12 mouse cellular contexts compared by ENCODE assay signal in the genomic region with DNA sequence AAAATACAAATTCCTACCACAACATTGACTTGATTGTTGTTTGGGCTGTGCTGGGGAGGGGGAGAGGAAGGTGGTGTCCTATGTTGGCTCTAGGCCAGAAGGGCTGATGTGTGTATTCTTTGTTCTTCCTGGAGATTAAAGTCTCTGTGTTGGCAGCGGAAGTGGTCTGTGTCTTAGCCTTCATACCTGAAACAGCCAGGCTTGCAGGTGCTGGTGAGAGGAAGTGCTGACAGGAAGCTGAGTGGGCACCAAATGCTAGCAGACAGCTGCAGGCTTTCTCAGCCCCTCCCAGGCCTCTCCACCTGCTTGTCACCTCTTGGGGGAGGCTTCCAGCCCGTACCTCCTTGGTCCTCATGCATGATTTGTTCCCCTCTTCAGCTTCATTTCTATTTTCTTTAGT. TPM values are rescaled to one million over a fixed set of nuclear protein-coding genes. Genes with fewer than 3 reads are reported as not detected.
DNase-seq lines count a peak whose midpoint lies in the region; ATAC-seq and TF ChIP-seq lines count a peak whose summit lies in the region.
"Had no signal": no experiment of that assay in that cellular context is flagged by ENCODE, and none has a peak within 500 bp of the region (broad histone marks: within the 10 kb centered on the region; RNA-seq: fewer than 3 reads in every experiment).

No protein-coding gene starts in this region.

- TF ChIP-seq CTCF in hindbrain, postnatal 0 days (IDR thresholded peaks at IDR 0.05; ENCODE audit: low read depth) = no peak

- 55% methylated on average over 2 of the region's 2 CpGs for WGBS in kidney, embryonic 14.5 days
- 72% methylated on average over 2 of the region's 2 CpGs for WGBS in hindbrain, postnatal 0 days

- no peak overlapping the region for H3K4me2 ChIP-seq in kidney, embryonic 14.5 days (replicated peaks; ENCODE audit: low read depth, low read length)
- no peak overlapping the region for H3K4me2 ChIP-seq in hindbrain, postnatal 0 days (ENCODE audit: low read depth, low read length)
- H3K4me2 ChIP-seq: hindbrain, embryonic 15.5 days; limb, embryonic 12.5 days; stomach, embryonic 15.5 days had no signal

- no peaks in the 10 kb centered on the region for H3K27me3 ChIP-seq in kidney, embryonic 14.5 days (ENCODE audit: control insufficient read depth, insufficient read depth, low read length)
- H3K27me3 ChIP-seq in splenic B cell, adult 2 months (ENCODE audit: control insufficient read depth, insufficient read depth, low read length, poor library complexity, severe bottlenecking) = no peaks in the 10 kb centered on the region
- H3K27me3 ChIP-seq in hindbrain, postnatal 0 days (ENCODE audit: insufficient read depth, low read length) = no peaks in the 10 kb centered on the region
- H3K27me3 ChIP-seq: hindbrain, embryonic 15.5 days; limb, embryonic 12.5 days; stomach, embryonic 15.5 days had no signal

- no peaks in the 10 kb centered on the region for H3K4me1 ChIP-seq in kidney, embryonic 14.5 days (ENCODE audit: control insufficient read depth, insufficient read depth, low read length)
- no peaks in the 10 kb centered on the region for H3K4me1 ChIP-seq in hindbrain, postnatal 0 days (ENCODE audit: insufficient read depth, low read length)
- H3K4me1 ChIP-seq: hindbrain, embryonic 15.5 days; limb, embryonic 12.5 days had no signal

- peak; percentile 44 for DNase-seq in kidney, adult 9 months
- DNase-seq in CD8-positive naive resting alpha-beta T cell, adult 2 months (ENCODE audit: low read depth in 2 of 2, low spot score in 2 of 2) = peak; percentile 84
- DNase-seq in lung, postnatal 36 days = peak; percentile 66
- peak; percentile 84 for DNase-seq in splenic B cell, adult 2 months (ENCODE audit: low read depth, low spot score)
- no peak for DNase-seq in ovary, adult 18-20 months (ENCODE audit: low spot score)
- no peak for DNase-seq in hindbrain, postnatal 0 days (ENCODE audit: low spot score)

- no peak overlapping the region for H3K4me3 ChIP-seq in kidney, embryonic 14.5 days (ENCODE audit: low read length)
- no peak overlapping the region for H3K4me3 ChIP-seq in hindbrain, postnatal 0 days (ENCODE audit: low read length)
- H3K4me3 ChIP-seq: hindbrain, embryonic 15.5 days; limb, embryonic 12.5 days; stomach, embryonic 15.5 days had no signal

- H3K9me3 ChIP-seq in kidney, embryonic 14.5 days (ENCODE audit: control insufficient read depth, low read length) = no peaks in the 10 kb centered on the region
- no peaks in the 10 kb centered on the region for H3K9me3 ChIP-seq in hindbrain, postnatal 0 days (ENCODE audit: low read length)
- H3K9me3 ChIP-seq: hindbrain, embryonic 15.5 days; limb, embryonic 12.5 days; stomach, embryonic 15.5 days had no signal

- H3K36me3 ChIP-seq in kidney, embryonic 14.5 days (ENCODE audit: control insufficient read depth, insufficient read depth, low read length) = no peaks in the 10 kb centered on the region
- peaks cover 19% of the 10 kb centered on the region for H3K36me3 ChIP-seq in splenic B cell, adult 2 months (ENCODE audit: control insufficient read depth, insufficient read depth, low read length, poor library complexity, severe bottlenecking)
- no peaks in the 10 kb centered on the region for H3K36me3 ChIP-seq in hindbrain, postnatal 0 days (ENCODE audit: insufficient read depth, low read length)

- no peak overlapping the region for H3K27ac ChIP-seq in kidney, embryonic 14.5 days (ENCODE audit: low read depth, low read length)
- no peak overlapping the region for H3K27ac ChIP-seq in hindbrain, postnatal 0 days
- H3K27ac ChIP-seq: hindbrain, embryonic 15.5 days; limb, embryonic 12.5 days; stomach, embryonic 15.5 days had no signal

- H3K9ac ChIP-seq in kidney, embryonic 14.5 days (ENCODE audit: low read depth, low read length) = no peak overlapping the region
- no peak overlapping the region for H3K9ac ChIP-seq in hindbrain, postnatal 0 days (replicated peaks; ENCODE audit: low read length)
- H3K9ac ChIP-seq: hindbrain, embryonic 15.5 days; limb, embryonic 12.5 days; stomach, embryonic 15.5 days had no signal

- no peak for ATAC-seq in kidney, embryonic 14.5 days (ENCODE audit: low FRiP score, low TSS enrichment)
- no peak for ATAC-seq in megakaryocyte-erythroid progenitor cell, adult 5-6 weeks (replicated peaks; ENCODE audit: low FRiP score, low TSS enrichment, poor library complexity, severe bottlenecking)
- no peak for ATAC-seq in hindbrain, postnatal 0 days

RNA-seq across cellular contexts. Expression of gene Vamp1, which starts 6.8 kb away (rescaled TPM):
- polyA plus RNA-seq in kidney, embryonic 14.5 days (2014; fragmentation: Nextera tagmentation; extraction: Ambion mirVana) = 2.0 and 3.5 TPM in 2 replicates
- 14.9 and 25.5 TPM in 2 replicates for total RNA-seq in megakaryocyte-erythroid progenitor cell, adult 5-6 weeks (2014; fragmentation: Nextera tagmentation)
- total RNA-seq in megakaryocyte-erythroid progenitor cell, adult 5-6 weeks (2017) = 2.3 and 4.9 TPM in 2 replicates
- total RNA-seq in hindbrain, postnatal 0 days (2014; rRNA removed) = 74.6 and 85.3 TPM in 2 replicates
- polyA plus RNA-seq in hindbrain, postnatal 0 days (2015; fragmentation: Nextera tagmentation; extraction: Ambion mirVana) = 73.0 and 74.6 TPM in 2 replicates

RNA-seq across cellular contexts. Expression of gene Tapbpl, which starts 9.5 kb away (rescaled TPM):
- polyA plus RNA-seq in kidney, embryonic 14.5 days (2014; fragmentation: Nextera tagmentation; extraction: Ambion mirVana) = 2.0 and 4.5 TPM in 2 replicates
- 2.0 and 3.6 TPM in 2 replicates for total RNA-seq in megakaryocyte-erythroid progenitor cell, adult 5-6 weeks (2014; fragmentation: Nextera tagmentation)
- total RNA-seq in megakaryocyte-erythroid progenitor cell, adult 5-6 weeks (2017) = 4.8 and 8.6 TPM in 2 replicates
- 4.5 and 7.0 TPM in 2 replicates for total RNA-seq in hindbrain, postnatal 0 days (2014; rRNA removed)
- 7.0 and 7.8 TPM in 2 replicates for polyA plus RNA-seq in hindbrain, postnatal 0 days (2015; fragmentation: Nextera tagmentation; extraction: Ambion mirVana)

RNA-seq across cellular contexts. Expression of gene Cd27, which starts 14.7 kb away (rescaled TPM):
- 1.5 and 2.0 TPM in 2 replicates for polyA plus RNA-seq in kidney, embryonic 14.5 days (2014; fragmentation: Nextera tagmentation; extraction: Ambion mirVana)
- 8.0 and 9.4 TPM in 2 replicates for total RNA-seq in megakaryocyte-erythroid progenitor cell, adult 5-6 weeks (2014; fragmentation: Nextera tagmentation)
- 6.6 and 14.3 TPM in 2 replicates for total RNA-seq in megakaryocyte-erythroid progenitor cell, adult 5-6 weeks (2017)
- 0.79 TPM in 1 of 2 replicates, not detected in the other for total RNA-seq in hindbrain, postnatal 0 days (2014; rRNA removed)
- 0.29 and 0.71 TPM in 2 replicates for polyA plus RNA-seq in hindbrain, postnatal 0 days (2015; fragmentation: Nextera tagmentation; extraction: Ambion mirVana)
- total RNA-seq: layer of hippocampus, adult 8-10 months had no signal

RNA-seq across cellular contexts. Expression of gene Mrpl51, which starts 30.5 kb away (rescaled TPM):
- polyA plus RNA-seq in kidney, embryonic 14.5 days (2014; fragmentation: Nextera tagmentation; extraction: Ambion mirVana) = 203 and 238 TPM in 2 replicates
- total RNA-seq in megakaryocyte-erythroid progenitor cell, adult 5-6 weeks (2014; fragmentation: Nextera tagmentation) = 163 and 194 TPM in 2 replicates
- 120 and 151 TPM in 2 replicates for total RNA-seq in megakaryocyte-erythroid progenitor cell, adult 5-6 weeks (2017)
- total RNA-seq in hindbrain, postnatal 0 days (2014; rRNA removed) = 20.6 and 40.3 TPM in 2 replicates
- polyA plus RNA-seq in hindbrain, postnatal 0 days (2015; fragmentation: Nextera tagmentation; extraction: Ambion mirVana) = 159 and 163 TPM in 2 replicates

RNA-seq across cellular contexts. Expression of gene Ncapd2, which starts 30.6 kb away (rescaled TPM):
- polyA plus RNA-seq in kidney, embryonic 14.5 days (2014; fragmentation: Nextera tagmentation; extraction: Ambion mirVana) = 99.6 and 150 TPM in 2 replicates
- total RNA-seq in megakaryocyte-erythroid progenitor cell, adult 5-6 weeks (2014; fragmentation: Nextera tagmentation) = 285 and 384 TPM in 2 replicates
- 186 and 262 TPM in 2 replicates for total RNA-seq in megakaryocyte-erythroid progenitor cell, adult 5-6 weeks (2017)
- total RNA-seq in hindbrain, postnatal 0 days (2014; rRNA removed) = 47.1 and 56.3 TPM in 2 replicates
- 30.3 and 34.1 TPM in 2 replicates for polyA plus RNA-seq in hindbrain, postnatal 0 days (2015; fragmentation: Nextera tagmentation; extraction: Ambion mirVana)

Comparison
In these comparisons a context has a peak if more than half of its experiments do, and no peak if none do; other contexts are left out.
1. DNase-seq: peak in kidney, adult 9 months (single experiment), CD8-positive naive resting alpha-beta T cell, adult 2 months (2 of 2), lung, postnatal 36 days (single experiment) and splenic B cell, adult 2 months (single experiment); none in ovary, adult 18-20 months (single experiment) and hindbrain, postnatal 0 days (single experiment).